18 mouse cellular contexts compared by ENCODE assay signal in genomic region chr5:26171662-26172384, GRCm38 (mm10). TPM values are rescaled to one million over a fixed set of nuclear protein-coding genes. Genes with fewer than 3 reads are reported as not detected.
"Had no signal": no experiment of that assay in that cellular context is flagged by ENCODE, and none has a peak within 500 bp of the region (broad histone marks: within the 10 kb centered on the region; RNA-seq: fewer than 3 reads in every experiment).

No protein-coding gene starts in this region.

- H3K4me1 ChIP-seq: limb, embryonic 12.5 days; liver, embryonic 13.5 days; lung, embryonic 15.5 days had no signal

- H3K27ac ChIP-seq: layer of hippocampus, adult 2 months; limb, embryonic 12.5 days; liver, embryonic 13.5 days; lung, embryonic 15.5 days; macrophage had no signal

- H3K4me2 ChIP-seq: limb, embryonic 12.5 days; liver, embryonic 13.5 days; lung, embryonic 15.5 days had no signal

- H3K4me3 ChIP-seq: layer of hippocampus, adult 2 months; limb, embryonic 12.5 days; liver, embryonic 13.5 days; lung, embryonic 15.5 days had no signal

- H3K9me3 ChIP-seq: limb, embryonic 12.5 days; lung, embryonic 15.5 days had no signal

- DNase-seq: kidney, adult 18-20 months; kidney, postnatal 10 days; kidney, postnatal 4 days; liver; liver, embryonic 13.5 days; liver, postnatal 0 days; lung, postnatal 14 days; midbrain, embryonic 14.5 days; right cerebral cortex, adult 18-20 months; right cerebral cortex, postnatal 25 days; thymus, postnatal 36 days had no signal

- ATAC-seq: liver, postnatal 0 days had no signal

- H3K27me3 ChIP-seq: limb, embryonic 12.5 days; liver, embryonic 13.5 days; lung, embryonic 15.5 days had no signal

- H3K36me3 ChIP-seq: limb, embryonic 12.5 days; liver, embryonic 13.5 days; lung, embryonic 15.5 days had no signal

- H3K9ac ChIP-seq: limb, embryonic 12.5 days; liver, embryonic 13.5 days; liver, postnatal 0 days; lung, embryonic 15.5 days had no signal

RNA-seq across cellular contexts. Expression of gene Gm10220, which starts 50.6 kb away (rescaled TPM):
- polyA plus RNA-seq: liver, embryonic 13.5 days; liver, postnatal 0 days; lung, embryonic 15.5 days; macrophage; midbrain, embryonic 14.5 days; small intestine, adult 2 months; stomach, embryonic 16.5 days; thymus, postnatal 0 days had no signal
